In genomic region chr11:31485429-31485828, GRCm38 (mm10) we compare ENCODE assay signal across 27 mouse cellular contexts.
A peak's percentile ranks its signal among the peaks of the same experiment; 100 is the strongest.
DNase-seq lines count a peak whose midpoint lies in the region; ATAC-seq lines count a peak whose summit lies in the region.
"Had no signal": no experiment of that assay in that cellular context is flagged by ENCODE, and none has a peak within 500 bp of the region (broad histone marks: within the 10 kb centered on the region; RNA-seq: fewer than 3 reads in every experiment).

No protein-coding gene starts in this region.

- no peak overlapping the region for H3K27ac ChIP-seq in forebrain, embryonic 10.5 days
- H3K27ac ChIP-seq: embryonic facial prominence, embryonic 10.5 days; embryonic facial prominence, embryonic 13.5 days; forebrain, embryonic 13.5 days; gastrocnemius, adult 2 months; heart, adult 2 months; hindbrain, embryonic 10.5 days; hindbrain, embryonic 13.5 days; intestine, embryonic 15.5 days had no signal

- H3K4me3 ChIP-seq in forebrain, embryonic 10.5 days = no peak overlapping the region
- H3K4me3 ChIP-seq: embryonic facial prominence, embryonic 10.5 days; embryonic facial prominence, embryonic 13.5 days; erythroblast, embryonic 14.5 days; forebrain, embryonic 13.5 days; gastrocnemius, adult 2 months; heart, adult 2 months; hindbrain, embryonic 10.5 days; hindbrain, embryonic 13.5 days; intestine, embryonic 15.5 days had no signal

- peak; percentile 83 for DNase-seq in heart, adult 11 months
- DNase-seq in heart, adult 9 months (ENCODE audit: low spot score in 2 of 2) = no peak
- peak; percentile 6 for DNase-seq in c-Kit-positive CD71-negative TER-119-negative erythroid progenitor cells, embryonic 14.5 days (ENCODE audit: low read depth)
- no peak for DNase-seq in kidney, adult 18-20 months
- DNase-seq in lung, adult 18-20 months = no peak
- DNase-seq in forebrain, embryonic 10.5 days (ENCODE audit: extremely low spot score, low spot score) = no peak
- DNase-seq: adrenal gland, adult 2 months; adrenal gland, postnatal 14 days; B cell, adult 2 months; cerebellum, adult 18-20 months; cerebellum, adult 9-10 months; cerebellum, postnatal 25 days; embryo, embryonic 11 days; gastrocnemius, adult 2 months; gastrocnemius, postnatal 14 days; heart, adult 2 months had no signal

- peak; percentile 60 to 76; a peak in 3 of 4 replicates for ATAC-seq in hematopoietic stem cell, adult 5-6 weeks (replicated peaks in 1 of 2; ENCODE audit: insufficient read depth in 1 of 2, low FRiP score in 2 of 2, low TSS enrichment in 1 of 2, low read depth in 1 of 2, poor library complexity in 2 of 2, severe bottlenecking in 2 of 2)
- peak; percentile 97 for ATAC-seq in megakaryocyte progenitor cell, adult 5-6 weeks (replicated peaks; ENCODE audit: poor library complexity)
- ATAC-seq: forebrain, embryonic 13.5 days; forebrain, embryonic 16.5 days; hindbrain, embryonic 16.5 days; intestine, embryonic 15.5 days had no signal

- no peaks in the 10 kb centered on the region for H3K36me3 ChIP-seq in forebrain, embryonic 10.5 days (replicated peaks)
- H3K36me3 ChIP-seq: embryonic facial prominence, embryonic 10.5 days; embryonic facial prominence, embryonic 13.5 days; hindbrain, embryonic 10.5 days; hindbrain, embryonic 13.5 days; intestine, embryonic 15.5 days had no signal

- no peaks in the 10 kb centered on the region for H3K4me1 ChIP-seq in forebrain, embryonic 10.5 days
- H3K4me1 ChIP-seq: embryonic facial prominence, embryonic 10.5 days; embryonic facial prominence, embryonic 13.5 days; forebrain, embryonic 13.5 days; hindbrain, embryonic 10.5 days; hindbrain, embryonic 13.5 days; intestine, embryonic 15.5 days had no signal

- H3K9me3 ChIP-seq in forebrain, embryonic 10.5 days = no peaks in the 10 kb centered on the region
- H3K9me3 ChIP-seq: embryonic facial prominence, embryonic 10.5 days; embryonic facial prominence, embryonic 13.5 days; forebrain, embryonic 13.5 days; hindbrain, embryonic 10.5 days; hindbrain, embryonic 13.5 days; intestine, embryonic 15.5 days had no signal

- WGBS in forebrain, embryonic 10.5 days = 88% methylated on average over 4 of the region's 4 CpGs

- H3K27me3 ChIP-seq in forebrain, embryonic 10.5 days (ENCODE audit: poor library complexity, severe bottlenecking) = no peaks in the 10 kb centered on the region
- H3K27me3 ChIP-seq: embryonic facial prominence, embryonic 13.5 days; forebrain, embryonic 13.5 days; hindbrain, embryonic 13.5 days; intestine, embryonic 15.5 days had no signal

Comparison
In these comparisons a context has a peak if more than half of its experiments do, and no peak if none do; other contexts are left out.
1. DNase-seq: peak in heart, adult 11 months (single experiment) and c-Kit-positive CD71-negative TER-119-negative erythroid progenitor cells, embryonic 14.5 days (single experiment); none in heart, adult 9 months (0 of 2), kidney, adult 18-20 months (single experiment), lung, adult 18-20 months (0 of 2) and forebrain, embryonic 10.5 days (single experiment).